Comparison of ENCODE assay signal across 8 mouse cellular contexts in genomic region chr4:81564446-81564845, GRCm38 (mm10).
DNase-seq lines count a peak whose midpoint lies in the region; ATAC-seq and TF ChIP-seq lines count a peak whose summit lies in the region.

No protein-coding gene starts in this region.

- peaks cover 11% of the 10 kb centered on the region; the same call in 1 of the 2 replicates for H3K4me1 ChIP-seq in kidney, embryonic 16.5 days (ENCODE audit: insufficient read depth, low read length)
- peaks cover 53% of the 10 kb centered on the region for H3K4me1 ChIP-seq in forebrain, embryonic 16.5 days (replicated peaks; ENCODE audit: control insufficient read depth, insufficient read depth, low read length)
- H3K4me1 ChIP-seq in midbrain, postnatal 0 days (ENCODE audit: insufficient read depth, low read length), result no peaks in the 10 kb centered on the region

- no peak for ATAC-seq in kidney, embryonic 16.5 days (ENCODE audit: low FRiP score, low TSS enrichment)
- no peak for ATAC-seq in Patski
- ATAC-seq in forebrain, embryonic 16.5 days, result no peak
- no peak for ATAC-seq in midbrain, postnatal 0 days (ENCODE audit: low FRiP score)

- no peaks in the 10 kb centered on the region for H3K9me3 ChIP-seq in kidney, embryonic 16.5 days (ENCODE audit: low read length)
- H3K9me3 ChIP-seq in forebrain, embryonic 16.5 days (ENCODE audit: control insufficient read depth, low read length), result no peaks in the 10 kb centered on the region
- no peaks in the 10 kb centered on the region for H3K9me3 ChIP-seq in midbrain, postnatal 0 days (ENCODE audit: low read length)

- in situ Hi-C loops in Patski (cut with MboI; ENCODE audit: low pct_unique_long_range_greater_than_20kb), result loop anchor here (5.0 to 25.0 kb wide), 3 partner anchors 1273 to 1623 kb away; no protein-coding TSS in a partner anchor

- no peak overlapping the region for H3K4me2 ChIP-seq in kidney, embryonic 16.5 days (replicated peaks; ENCODE audit: low read depth, low read length)
- peak overlapping the region; percentile 37 for H3K4me2 ChIP-seq in forebrain, embryonic 16.5 days (ENCODE audit: low read length)
- H3K4me2 ChIP-seq in midbrain, postnatal 0 days (ENCODE audit: low read depth, low read length, poor library complexity, severe bottlenecking), result peak overlapping the region; percentile 16; the same call in 1 of the 2 replicates

- no peaks in the 10 kb centered on the region for H3K27me3 ChIP-seq in kidney, embryonic 16.5 days (ENCODE audit: insufficient read depth, low read length)
- no peaks in the 10 kb centered on the region for H3K27me3 ChIP-seq in Patski
- H3K27me3 ChIP-seq in forebrain, embryonic 16.5 days (replicated peaks; ENCODE audit: control insufficient read depth, insufficient read depth, low read length), result no peaks in the 10 kb centered on the region
- H3K27me3 ChIP-seq in midbrain, postnatal 0 days (ENCODE audit: insufficient read depth, low read length), result no peaks in the 10 kb centered on the region

- H3K9ac ChIP-seq in kidney, embryonic 16.5 days (replicated peaks; ENCODE audit: low read length), result no peak overlapping the region
- peak overlapping the region; percentile 35; the same call in 1 of the 2 replicates for H3K9ac ChIP-seq in forebrain, embryonic 16.5 days (replicated peaks; ENCODE audit: low read depth, low read length)
- H3K9ac ChIP-seq in midbrain, postnatal 0 days (replicated peaks; ENCODE audit: low read length, poor library complexity, severe bottlenecking), result no peak overlapping the region

- DNase-seq in kidney, adult 9 months, result peak; percentile 18
- no peak for DNase-seq in Patski (ENCODE audit: low read depth, low spot score)
- DNase-seq in midbrain, postnatal 0 days (ENCODE audit: low spot score), result peak; percentile 80
- DNase-seq in frontal cortex, postnatal 14 days (ENCODE audit: low spot score in 2 of 2), result no peak
- DNase-seq in adrenal gland, postnatal 10 days, result no peak
- DNase-seq in gastrocnemius, postnatal 25 days, result no peak

- no peak overlapping the region for H3K4me3 ChIP-seq in kidney, embryonic 16.5 days (ENCODE audit: low read length)
- no peak overlapping the region for H3K4me3 ChIP-seq in forebrain, embryonic 16.5 days (replicated peaks; ENCODE audit: low read length)
- H3K4me3 ChIP-seq in midbrain, postnatal 0 days (ENCODE audit: low read depth, low read length), result no peak overlapping the region

- WGBS in kidney, embryonic 16.5 days, result 6% methylated on average over 6 of the region's 6 CpGs
- 5% methylated on average over 6 of the region's 6 CpGs for WGBS in forebrain, embryonic 16.5 days
- 7% methylated on average over 6 of the region's 6 CpGs for WGBS in midbrain, postnatal 0 days

- peak; percentile 18 for TF ChIP-seq CTCF in Patski (IDR thresholded peaks at IDR 0.05)
- TF ChIP-seq CTCF in midbrain, postnatal 0 days (IDR thresholded peaks at IDR 0.05), result peak; percentile 77

- CTCF ChIA-PET in Patski (lab: Charles Lee), result interaction anchor here (0.9 to 1.5 kb wide), 3 partner anchors 8 to 978 kb away, joined by 3 read pairs; no protein-coding TSS in a partner anchor

- POLR2A ChIA-PET in Patski (lab: Charles Lee), result no interaction called here

- H3K27ac ChIP-seq in kidney, embryonic 16.5 days (ENCODE audit: low read length), result no peak overlapping the region
- no peak overlapping the region for H3K27ac ChIP-seq in forebrain, embryonic 16.5 days (ENCODE audit: low read length)
- no peak overlapping the region for H3K27ac ChIP-seq in midbrain, postnatal 0 days (ENCODE audit: low read depth, low read length)

- no peaks in the 10 kb centered on the region for H3K36me3 ChIP-seq in kidney, embryonic 16.5 days (ENCODE audit: insufficient read depth, low read length)
- no peaks in the 10 kb centered on the region for H3K36me3 ChIP-seq in forebrain, embryonic 16.5 days (ENCODE audit: control insufficient read depth, insufficient read depth)
- no peaks in the 10 kb centered on the region for H3K36me3 ChIP-seq in midbrain, postnatal 0 days (ENCODE audit: insufficient read depth, low read length)

Comparison
In these comparisons a context has a peak if more than half of its experiments do, and no peak if none do; other contexts are left out.
1. DNase-seq: peak in kidney, adult 9 months (single experiment) and midbrain, postnatal 0 days (single experiment); none in Patski (single experiment), frontal cortex, postnatal 14 days (0 of 2), adrenal gland, postnatal 10 days (single experiment) and gastrocnemius, postnatal 25 days (single experiment).